Mouse (Mus musculus) mesoderm, embryonic 11.5 days (tissue): ENCODE measurements around the gene Mindy1.

ENCODE experiments used
- DNase-seq: peaks from one replicate; pipeline ENCODE4 v3.0.0-alpha.2; 2012; ENCODE audit warnings: low read depth, low spot score

Gene Mindy1

GRCm38 (mm10) chr3:95294316-95294715 lies 13.2 kb downstream of the Mindy1 start:
- no peak for DNase-seq

- DNase-seq = no peak
These were observed 13.6 kb downstream of the Mindy1 start for GRCm38 (mm10) chr3:95294718-95295117.

- no peak for DNase-seq
These were observed 14.4 kb downstream of the Mindy1 start for GRCm38 (mm10) chr3:95295321-95296102.

GRCm38 (mm10) chr3:95296103-95296469 lies 14.9 kb downstream of the Mindy1 start:
- DNase-seq = peak; percentile 70

- DNase-seq = no peak
These were observed 16.9 kb downstream of the Mindy1 start for GRCm38 (mm10) chr3:95298018-95298417.

GRCm38 (mm10) chr3:95301204-95301796 lies 20.2 kb downstream of the Mindy1 start:
- no peak for DNase-seq

- no peak for DNase-seq
These were observed 25.1 kb downstream of the Mindy1 start for GRCm38 (mm10) chr3:95306244-95306643.

- DNase-seq = no peak
These were observed 26.0 kb downstream of the Mindy1 start, which contains the start of gene Anxa9 for GRCm38 (mm10) chr3:95307100-95307499. TSS of gene Anxa9 (minus strand) at chr3:95307176.

- no peak for DNase-seq
These were observed 29.4 kb downstream of the Mindy1 start for GRCm38 (mm10) chr3:95310496-95310895.

- peak; percentile 68 for DNase-seq
These were observed 30.1 kb downstream of the Mindy1 start for GRCm38 (mm10) chr3:95310968-95311882.

- DNase-seq = no peak
These were observed 31.5 kb downstream of the Mindy1 start for GRCm38 (mm10) chr3:95312623-95313022.

- DNase-seq = no peak
These were observed 32.3 kb downstream of the Mindy1 start for GRCm38 (mm10) chr3:95313476-95313875.

GRCm38 (mm10) chr3:95314075-95314474 lies 32.9 kb downstream of the Mindy1 start:
- no peak for DNase-seq

- DNase-seq = peak; percentile 11
These were observed 33.4 kb downstream of the Mindy1 start, which contains the start of gene Cers2 for GRCm38 (mm10) chr3:95314486-95315093. TSS of gene Cers2 (plus strand) at chr3:95314791.

GRCm38 (mm10) chr3:95315094-95315843 lies 34.1 kb downstream of the Mindy1 start:
- DNase-seq = peak; percentile 87

GRCm38 (mm10) chr3:95315844-95316550 lies 34.9 kb downstream of the Mindy1 start:
- no peak for DNase-seq

- peak; percentile 67 for DNase-seq
These were observed 36.4 kb downstream of the Mindy1 start for GRCm38 (mm10) chr3:95317414-95318080.

GRCm38 (mm10) chr3:95318548-95318947 lies 37.4 kb downstream of the Mindy1 start:
- no peak for DNase-seq

GRCm38 (mm10) chr3:95319110-95319509 lies 38.0 kb downstream of the Mindy1 start:
- no peak for DNase-seq
